Comparison of ENCODE assay signal across 8 mouse cellular contexts in the genomic region with DNA sequence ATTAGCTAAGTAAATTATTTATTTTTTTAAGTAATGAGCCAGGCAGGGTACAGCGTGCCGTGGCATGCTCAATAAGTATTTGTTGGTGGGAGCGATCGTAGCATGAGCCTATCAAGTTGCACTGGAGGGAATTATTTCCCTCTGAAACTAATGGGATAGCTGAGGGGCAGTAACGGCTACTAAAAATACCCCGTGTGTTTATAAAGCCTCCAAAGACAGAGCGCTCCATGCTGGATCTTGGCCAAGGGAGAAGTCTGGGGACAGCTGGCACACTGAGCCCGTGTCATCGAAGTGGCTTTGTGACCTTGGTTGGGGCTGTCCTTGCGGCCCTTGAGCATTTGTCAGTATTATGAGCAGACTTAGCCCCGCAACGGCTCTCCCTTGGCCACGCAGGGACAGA. TPM values are rescaled to one million over a fixed set of nuclear protein-coding genes. Genes with fewer than 3 reads are reported as not detected.
A peak's percentile ranks its signal among the peaks of the same experiment; 100 is the strongest.
DNase-seq lines count a peak whose midpoint lies in the region; ATAC-seq lines count a peak whose summit lies in the region.

No protein-coding gene starts in this region.

- H3K9me3 ChIP-seq in midbrain, embryonic 14.5 days (ENCODE audit: control insufficient read depth, low read length), result no peaks in the 10 kb centered on the region
- no peaks in the 10 kb centered on the region for H3K9me3 ChIP-seq in midbrain, embryonic 16.5 days (replicated peaks; ENCODE audit: control insufficient read depth, low read length, poor library complexity, severe bottlenecking)
- H3K9me3 ChIP-seq in embryonic facial prominence, embryonic 11.5 days (replicated peaks; ENCODE audit: control insufficient read depth, low read length), result no peaks in the 10 kb centered on the region

- intact Hi-C loops in heart, postnatal 14 days (cut with DNase I), result no loop called here

- peak; percentile 68 for DNase-seq in midbrain, embryonic 14.5 days
- DNase-seq in embryonic facial prominence, embryonic 11.5 days (ENCODE audit: low spot score), result peak; percentile 40
- peak; percentile 61 to 77 for DNase-seq in heart, postnatal 14 days
- peak; percentile 79 for DNase-seq in lung, postnatal 36 days
- no peak for DNase-seq in thymus, postnatal 0 days (ENCODE audit: low spot score)
- DNase-seq in layer of hippocampus, postnatal 36 days, result no peak
- no peak for DNase-seq in urinary bladder, postnatal 10 days (ENCODE audit: low spot score)

- H3K9ac ChIP-seq in midbrain, embryonic 14.5 days (replicated peaks; ENCODE audit: low read length), result no peak overlapping the region
- no peak overlapping the region for H3K9ac ChIP-seq in midbrain, embryonic 16.5 days (ENCODE audit: low read depth, low read length)
- no peak overlapping the region for H3K9ac ChIP-seq in embryonic facial prominence, embryonic 11.5 days (replicated peaks; ENCODE audit: low read length)

- H3K4me2 ChIP-seq in midbrain, embryonic 14.5 days (ENCODE audit: low read length), result no peak overlapping the region
- H3K4me2 ChIP-seq in midbrain, embryonic 16.5 days (ENCODE audit: low read length), result no peak overlapping the region
- no peak overlapping the region for H3K4me2 ChIP-seq in embryonic facial prominence, embryonic 11.5 days (ENCODE audit: low read depth, low read length)

- ATAC-seq in midbrain, embryonic 14.5 days (ENCODE audit: low FRiP score, low TSS enrichment), result no peak
- no peak for ATAC-seq in midbrain, embryonic 16.5 days
- no peak for ATAC-seq in embryonic facial prominence, embryonic 11.5 days (replicated peaks; ENCODE audit: insufficient number of reproducible peaks, low FRiP score, low TSS enrichment, low read depth)

- H3K4me1 ChIP-seq in midbrain, embryonic 14.5 days (ENCODE audit: control insufficient read depth, insufficient read depth, low read length), result peaks cover 8% of the 10 kb centered on the region
- H3K4me1 ChIP-seq in midbrain, embryonic 16.5 days (ENCODE audit: control insufficient read depth, insufficient read depth, low read length), result peaks cover 8% of the 10 kb centered on the region
- H3K4me1 ChIP-seq in embryonic facial prominence, embryonic 11.5 days (ENCODE audit: control insufficient read depth, insufficient read depth, low read length), result no peaks in the 10 kb centered on the region

- no peaks in the 10 kb centered on the region for H3K36me3 ChIP-seq in midbrain, embryonic 14.5 days (ENCODE audit: control insufficient read depth, insufficient read depth, low read length)
- no peaks in the 10 kb centered on the region for H3K36me3 ChIP-seq in midbrain, embryonic 16.5 days (ENCODE audit: control insufficient read depth, insufficient read depth, low read length)
- no peaks in the 10 kb centered on the region for H3K36me3 ChIP-seq in embryonic facial prominence, embryonic 11.5 days (replicated peaks; ENCODE audit: control insufficient read depth, insufficient read depth, low read depth, low read length)

- H3K27ac ChIP-seq in midbrain, embryonic 14.5 days (replicated peaks; ENCODE audit: low read depth, low read length), result no peak overlapping the region
- no peak overlapping the region for H3K27ac ChIP-seq in midbrain, embryonic 16.5 days (ENCODE audit: low read length)
- no peak overlapping the region for H3K27ac ChIP-seq in embryonic facial prominence, embryonic 11.5 days (replicated peaks; ENCODE audit: low read depth, low read length)

- no peaks in the 10 kb centered on the region; the same call in 1 of the 2 replicates for H3K27me3 ChIP-seq in midbrain, embryonic 14.5 days (ENCODE audit: control insufficient read depth, insufficient read depth, low read length)
- no peaks in the 10 kb centered on the region for H3K27me3 ChIP-seq in midbrain, embryonic 16.5 days (ENCODE audit: control insufficient read depth, insufficient read depth, low read depth, low read length)
- H3K27me3 ChIP-seq in embryonic facial prominence, embryonic 11.5 days (ENCODE audit: control insufficient read depth, insufficient read depth, low read length), result no peaks in the 10 kb centered on the region

- no peak overlapping the region for H3K4me3 ChIP-seq in midbrain, embryonic 14.5 days (replicated peaks; ENCODE audit: low read depth, low read length)
- H3K4me3 ChIP-seq in midbrain, embryonic 16.5 days (ENCODE audit: low read depth, low read length), result no peak overlapping the region
- H3K4me3 ChIP-seq in embryonic facial prominence, embryonic 11.5 days (ENCODE audit: low read depth, low read length), result no peak overlapping the region

- 39% methylated on average over 13 of the region's 13 CpGs for WGBS in midbrain, embryonic 14.5 days
- 38% methylated on average over 13 of the region's 13 CpGs for WGBS in midbrain, embryonic 16.5 days
- 51% methylated on average over 13 of the region's 13 CpGs for WGBS in embryonic facial prominence, embryonic 11.5 days

RNA-seq across cellular contexts. Expression of a gene that starts 19.4 kb away (rescaled TPM):
- 4.4 and 4.9 TPM in 2 replicates for polyA plus RNA-seq in midbrain, embryonic 14.5 days (2014; fragmentation: Nextera tagmentation; extraction: Ambion mirVana)
- 4.3 and 4.7 TPM in 2 replicates for polyA plus RNA-seq in midbrain, embryonic 16.5 days (2015; fragmentation: Nextera tagmentation; extraction: Ambion mirVana)
- 6.0 and 7.3 TPM in 2 replicates for polyA plus RNA-seq in embryonic facial prominence, embryonic 11.5 days (2014; fragmentation: Nextera tagmentation; extraction: Ambion mirVana)
- 100 to 1,000 TPM; 149 to 151 TPM for total RNA-seq in heart, postnatal 14 days (2021)
- 2.8 and 3.1 TPM in 2 replicates for polyA plus RNA-seq in thymus, postnatal 0 days (2015; fragmentation: Nextera tagmentation; extraction: Ambion mirVana)
- total RNA-seq in layer of hippocampus, postnatal 36 days (2021), result 10 to 100 TPM; 32.4 to 37.7 TPM

RNA-seq across cellular contexts. Expression of a gene that starts 59.2 kb away (rescaled TPM):
- polyA plus RNA-seq in midbrain, embryonic 14.5 days (2014; fragmentation: Nextera tagmentation; extraction: Ambion mirVana), result 54.2 and 70.8 TPM in 2 replicates
- polyA plus RNA-seq in midbrain, embryonic 16.5 days (2015; fragmentation: Nextera tagmentation; extraction: Ambion mirVana), result 90.6 and 93.8 TPM in 2 replicates
- 84.3 and 85.7 TPM in 2 replicates for polyA plus RNA-seq in embryonic facial prominence, embryonic 11.5 days (2014; fragmentation: Nextera tagmentation; extraction: Ambion mirVana)
- 100 to 1,000 TPM; 265 to 269 TPM for total RNA-seq in heart, postnatal 14 days (2021)
- 127 and 128 TPM in 2 replicates for polyA plus RNA-seq in thymus, postnatal 0 days (2015; fragmentation: Nextera tagmentation; extraction: Ambion mirVana)
- total RNA-seq in layer of hippocampus, postnatal 36 days (2021), result 10 to 100 TPM; 93.0 to 93.1 TPM

Comparison
In these comparisons a context has a peak if more than half of its experiments do, and no peak if none do; other contexts are left out.
1. DNase-seq: peak in midbrain, embryonic 14.5 days (single experiment), embryonic facial prominence, embryonic 11.5 days (single experiment), heart, postnatal 14 days (2 of 2) and lung, postnatal 36 days (single experiment); none in thymus, postnatal 0 days (single experiment), layer of hippocampus, postnatal 36 days (0 of 2) and urinary bladder, postnatal 10 days (single experiment).